In the genomic region with DNA sequence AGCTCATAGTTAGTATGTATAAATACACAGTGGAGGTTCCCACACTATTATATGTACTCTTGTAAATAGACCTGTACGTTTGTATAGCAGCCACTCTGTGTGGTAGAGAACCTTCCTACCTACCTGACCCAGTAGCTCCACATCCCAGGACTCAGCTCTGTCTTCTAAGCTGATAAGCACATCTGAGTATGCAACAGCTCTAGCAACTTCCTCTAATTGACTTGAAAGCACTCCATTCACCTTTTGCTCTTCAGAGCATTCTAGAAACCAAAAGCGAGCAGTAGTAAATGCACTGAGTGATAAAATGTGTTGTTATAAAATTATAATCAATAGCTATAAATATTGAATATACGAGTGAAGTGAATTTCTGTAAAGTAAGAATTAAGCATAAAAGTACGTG, we compare ENCODE assay signal across 20 mouse cellular contexts. TPM values are rescaled to one million over a fixed set of nuclear protein-coding genes. Genes with fewer than 3 reads are reported as not detected.
A peak's percentile ranks its signal among the peaks of the same experiment; 100 is the strongest.
DNase-seq lines count a peak whose midpoint lies in the region; ATAC-seq and TF ChIP-seq lines count a peak whose summit lies in the region.
"Had no signal": no experiment of that assay in that cellular context is flagged by ENCODE, and none has a peak within 500 bp of the region (broad histone marks: within the 10 kb centered on the region; RNA-seq: fewer than 3 reads in every experiment).

No protein-coding gene starts in this region.

- TF ChIP-seq EP300 in CH12.LX (IDR thresholded peaks at IDR 0.05; ENCODE audit: low read length): no peak

- DNase-seq in limb, embryonic 10.5 days (ENCODE audit: low spot score): no peak
- no peak for DNase-seq in CH12.LX (ENCODE audit: extremely low read depth)
- no peak for DNase-seq in embryo, embryonic 10.5 days (ENCODE audit: low spot score)
- no peak for DNase-seq in hindbrain, embryonic 14.5 days (ENCODE audit: low spot score)
- DNase-seq: cerebellum, adult 11-12 months; cerebellum, postnatal 14 days; kidney, adult 8-10 months; kidney, postnatal 25 days; right cerebral cortex, postnatal 14 days had no signal

- H3K4me2 ChIP-seq in limb, embryonic 15.5 days: no peak overlapping the region
- peak overlapping the region; percentile 99 for H3K4me2 ChIP-seq in CH12.LX (ENCODE audit: insufficient read depth, low read depth, poor library complexity, severe bottlenecking)
- H3K4me2 ChIP-seq in hindbrain, embryonic 14.5 days (replicated peaks): no peak overlapping the region
- H3K4me2 ChIP-seq: embryonic facial prominence, embryonic 15.5 days; limb, embryonic 13.5 days; lung, embryonic 15.5 days; midbrain, embryonic 15.5 days; neural tube, embryonic 15.5 days had no signal

- peaks cover 4% of the 10 kb centered on the region for H3K79me2 ChIP-seq in CH12.LX (replicated peaks; ENCODE audit: control insufficient read depth, extremely low read depth, insufficient read depth, poor library complexity, severe bottlenecking)

- no peak for TF ChIP-seq POLR2A in CH12.LX (IDR thresholded peaks at IDR 0.05; ENCODE audit: low read depth, low read length)
- no peak for TF ChIP-seq POLR2A in bone marrow macrophage, adult 2 months (IDR thresholded peaks at IDR 0.05; ENCODE audit: borderline replicate concordance, low read depth, low read length)

- in situ Hi-C loops in CH12.LX (cut with MboI; ENCODE audit: low pct_ligation_motif_present, low pct_unique_long_range_greater_than_20kb, low sequenced_read_pairs): no loop called here

- no peaks in the 10 kb centered on the region for H3K27me3 ChIP-seq in limb, embryonic 15.5 days
- H3K27me3 ChIP-seq in limb, embryonic 10.5 days (ENCODE audit: low read depth, poor library complexity, severe bottlenecking): no peaks in the 10 kb centered on the region
- no peaks in the 10 kb centered on the region for H3K27me3 ChIP-seq in CH12.LX (replicated peaks)
- no peaks in the 10 kb centered on the region for H3K27me3 ChIP-seq in hindbrain, embryonic 14.5 days (ENCODE audit: control insufficient read depth, insufficient read depth, low read length)
- H3K27me3 ChIP-seq: embryonic facial prominence, embryonic 15.5 days; limb, embryonic 13.5 days; lung, embryonic 15.5 days; midbrain, embryonic 15.5 days; neural tube, embryonic 15.5 days had no signal

- H3K9me3 ChIP-seq in limb, embryonic 15.5 days: no peaks in the 10 kb centered on the region
- no peaks in the 10 kb centered on the region for H3K9me3 ChIP-seq in limb, embryonic 10.5 days (replicated peaks)
- H3K9me3 ChIP-seq in CH12.LX (replicated peaks; ENCODE audit: low read length): no peaks in the 10 kb centered on the region
- H3K9me3 ChIP-seq in hindbrain, embryonic 14.5 days (ENCODE audit: control insufficient read depth, low read length): no peaks in the 10 kb centered on the region
- H3K9me3 ChIP-seq: embryonic facial prominence, embryonic 15.5 days; forebrain, embryonic 10.5 days; limb, embryonic 13.5 days; lung, embryonic 15.5 days; midbrain, embryonic 15.5 days; neural tube, embryonic 15.5 days had no signal

- dilution Hi-C loops in CH12.LX (cut with MboI; ENCODE audit: extremely low pct_ligation_motif_present, extremely low pct_unique_long_range_greater_than_20kb, low sequenced_read_pairs): no loop called here

- no peak overlapping the region for H3K4me3 ChIP-seq in limb, embryonic 15.5 days
- no peak overlapping the region for H3K4me3 ChIP-seq in limb, embryonic 10.5 days
- no peak overlapping the region for H3K4me3 ChIP-seq in CH12.LX (replicated peaks in 1 of 3; ENCODE audit: low read depth in 2 of 3, low read length in 2 of 3, poor library complexity in 1 of 3)
- peak overlapping the region; percentile 38 for H3K4me3 ChIP-seq in bone marrow macrophage, adult 2 months (ENCODE audit: insufficient read depth, low read length)
- no peak overlapping the region for H3K4me3 ChIP-seq in hindbrain, embryonic 14.5 days (replicated peaks; ENCODE audit: low read length)
- H3K4me3 ChIP-seq: embryonic facial prominence, embryonic 15.5 days; forebrain, embryonic 10.5 days; limb, embryonic 13.5 days; lung, embryonic 15.5 days; midbrain, embryonic 15.5 days; neural tube, embryonic 15.5 days had no signal

- TF ChIP-seq RAD21 in CH12.LX (IDR thresholded peaks at IDR 0.05; ENCODE audit: low read depth, low read length): no peak

- ATAC-seq in limb, embryonic 15.5 days (ENCODE audit: insufficient number of reproducible peaks, low FRiP score, low TSS enrichment, low read depth): no peak
- ATAC-seq in megakaryocyte, adult 5-6 weeks (ENCODE audit: poor library complexity, severe bottlenecking): peak; percentile 36; the same call in 1 of the 2 replicates
- no peak for ATAC-seq in hindbrain, embryonic 14.5 days (ENCODE audit: low FRiP score)
- ATAC-seq: activated CD4-positive, CD25-positive, alpha-beta regulatory T cell, adult 4 months; midbrain, embryonic 15.5 days had no signal

- peaks cover 4% of the 10 kb centered on the region; the same call in 1 of the 2 replicates for H3K36me3 ChIP-seq in limb, embryonic 15.5 days
- H3K36me3 ChIP-seq in limb, embryonic 10.5 days: no peaks in the 10 kb centered on the region
- H3K36me3 ChIP-seq in CH12.LX (replicated peaks in 1 of 2; ENCODE audit: control insufficient read depth in 1 of 2, insufficient read depth in 1 of 2, low read length in 1 of 2): peaks cover 10 to 35% of the 10 kb centered on the region in 2 experiments
- H3K36me3 ChIP-seq in hindbrain, embryonic 14.5 days (replicated peaks; ENCODE audit: control insufficient read depth, insufficient read depth): no peaks in the 10 kb centered on the region
- H3K36me3 ChIP-seq: embryonic facial prominence, embryonic 15.5 days; forebrain, embryonic 10.5 days had no signal

- peak overlapping the region; percentile 61; the same call in 1 of the 2 replicates for H3K27ac ChIP-seq in limb, embryonic 15.5 days
- H3K27ac ChIP-seq in limb, embryonic 10.5 days: no peak overlapping the region
- H3K27ac ChIP-seq in CH12.LX (ENCODE audit: insufficient read depth, low read depth): peak overlapping the region; percentile 77
- H3K27ac ChIP-seq in bone marrow macrophage, adult 2 months (ENCODE audit: insufficient read depth, low read depth, low read length): peak overlapping the region; percentile 97
- no peak overlapping the region for H3K27ac ChIP-seq in hindbrain, embryonic 14.5 days
- H3K27ac ChIP-seq: embryonic facial prominence, embryonic 15.5 days; forebrain, embryonic 10.5 days; limb, embryonic 13.5 days; lung, embryonic 15.5 days; midbrain, embryonic 15.5 days; neural tube, embryonic 15.5 days; stomach, postnatal 0 days had no signal

- peaks cover 6% of the 10 kb centered on the region; the same call in 1 of the 2 replicates for H3K4me1 ChIP-seq in limb, embryonic 15.5 days
- no peaks in the 10 kb centered on the region for H3K4me1 ChIP-seq in limb, embryonic 10.5 days
- peaks cover 21 to 62% of the 10 kb centered on the region in 2 experiments for H3K4me1 ChIP-seq in CH12.LX (ENCODE audit: control insufficient read depth in 1 of 2, insufficient read depth in 2 of 2)
- peaks cover 66% of the 10 kb centered on the region for H3K4me1 ChIP-seq in bone marrow macrophage, adult 2 months (ENCODE audit: control insufficient read depth, insufficient read depth, low read length)
- H3K4me1 ChIP-seq in hindbrain, embryonic 14.5 days (replicated peaks; ENCODE audit: control insufficient read depth, insufficient read depth, low read length): no peaks in the 10 kb centered on the region
- H3K4me1 ChIP-seq: embryonic facial prominence, embryonic 15.5 days; forebrain, embryonic 10.5 days; limb, embryonic 13.5 days; lung, embryonic 15.5 days; neural tube, embryonic 15.5 days had no signal

- WGBS in limb, embryonic 15.5 days: 81% methylated on average over 4 of the region's 4 CpGs
- 90% methylated on average over 4 of the region's 4 CpGs for WGBS in limb, embryonic 10.5 days
- WGBS in hindbrain, embryonic 14.5 days: 92% methylated on average over 4 of the region's 4 CpGs

- TF ChIP-seq CTCF in CH12.LX (conservative IDR thresholded peaks at IDR 0.05 in 1 of 2, IDR thresholded peaks at IDR 0.05 in 1 of 2; ENCODE audit: low read depth in 2 of 2, low read length in 2 of 2): no peak
- no peak for TF ChIP-seq CTCF in bone marrow macrophage, adult 2 months (IDR thresholded peaks at IDR 0.05; ENCODE audit: low read depth, low read length)

- H3K9ac ChIP-seq in limb, embryonic 15.5 days: no peak overlapping the region
- H3K9ac ChIP-seq in CH12.LX (ENCODE audit: insufficient read depth, low read depth): peak overlapping the region; percentile 46
- H3K9ac ChIP-seq in hindbrain, embryonic 14.5 days: no peak overlapping the region
- H3K9ac ChIP-seq: embryonic facial prominence, embryonic 15.5 days; limb, embryonic 13.5 days; lung, embryonic 15.5 days; midbrain, embryonic 15.5 days; neural tube, embryonic 15.5 days had no signal

TF ChIP-seq in CH12.LX, 34 proteins besides CTCF, POLR2A, EP300 and RAD21:
- TF ChIP-seq POLR2AphosphoS2 (IDR thresholded peaks at IDR 0.05; ENCODE audit: low read depth, low read length) (no peak), IRF4 (IDR thresholded peaks at IDR 0.05; ENCODE audit: low read depth, low read length) (no peak), SMC3 (IDR thresholded peaks at IDR 0.05; ENCODE audit: low read depth, low read length) (no peak), NRF1 (IDR thresholded peaks at IDR 0.05; ENCODE audit: low read depth, low read length) (no peak)
TF ChIP-seq in CH12.LX: peak in this region for 0.

RNA-seq across cellular contexts. Expression of a gene that starts 12.5 kb away (rescaled TPM):
- polyA plus RNA-seq in limb, embryonic 15.5 days (2015; fragmentation: Nextera tagmentation; extraction: Ambion mirVana): 15.2 and 17.1 TPM in 2 replicates
- 11.4 and 11.6 TPM in 2 replicates for polyA plus RNA-seq in limb, embryonic 10.5 days (2016; fragmentation: Nextera tagmentation; extraction: Ambion mirVana)
- total RNA-seq in CH12.LX (2012; rRNA removed) (16.7 and 18.7 TPM in 2 replicates), CH12.LX (2014; rRNA removed) (10.9 and 15.0 TPM in 2 replicates)
- 10.7 and 11.2 TPM in 2 replicates for polyA plus RNA-seq in CH12.LX (2012; ENCODE audit: insufficient read length, low read depth)
- 24.5 and 26.0 TPM in 2 replicates for polyA plus RNA-seq in bone marrow macrophage, adult 2 months (2012; ENCODE audit: insufficient read depth, insufficient read length, missing spikeins)
- 17.5 and 24.1 TPM in 2 replicates for total RNA-seq in megakaryocyte, adult 5-6 weeks (2015)
- 55.3 and 59.3 TPM in 2 replicates for total RNA-seq in megakaryocyte, adult 5-6 weeks (2017)
- 22.5 and 25.2 TPM in 2 replicates for polyA plus RNA-seq in hindbrain, embryonic 14.5 days (2014; fragmentation: Nextera tagmentation; extraction: Ambion mirVana)

RNA-seq across cellular contexts. Expression of a gene that starts 13.1 kb away (rescaled TPM):
- polyA plus RNA-seq in limb, embryonic 15.5 days (2015; fragmentation: Nextera tagmentation; extraction: Ambion mirVana): 28.9 and 30.1 TPM in 2 replicates
- polyA plus RNA-seq in limb, embryonic 10.5 days (2016; fragmentation: Nextera tagmentation; extraction: Ambion mirVana): 22.7 and 31.0 TPM in 2 replicates
- total RNA-seq in CH12.LX (2012; rRNA removed): 16.1 and 16.5 TPM in 2 replicates
- total RNA-seq in CH12.LX (2014; rRNA removed): 15.3 and 16.6 TPM in 2 replicates
- 12.4 and 14.8 TPM in 2 replicates for polyA plus RNA-seq in CH12.LX (2012; ENCODE audit: insufficient read length, low read depth)
- polyA plus RNA-seq in bone marrow macrophage, adult 2 months (2012; ENCODE audit: insufficient read depth, insufficient read length, missing spikeins): 55.1 and 60.1 TPM in 2 replicates
- total RNA-seq in megakaryocyte, adult 5-6 weeks (2015): 68.3 and 74.4 TPM in 2 replicates
- total RNA-seq in megakaryocyte, adult 5-6 weeks (2017): 65.6 and 77.4 TPM in 2 replicates
- polyA plus RNA-seq in hindbrain, embryonic 14.5 days (2014; fragmentation: Nextera tagmentation; extraction: Ambion mirVana): 135 and 136 TPM in 2 replicates

Comparison
In these comparisons a context has a peak if more than half of its experiments do, and no peak if none do; other contexts are left out.
1. H3K27ac ChIP-seq: peak in limb, embryonic 15.5 days (single experiment), CH12.LX (single experiment) and bone marrow macrophage, adult 2 months (single experiment); none in limb, embryonic 10.5 days (single experiment) and hindbrain, embryonic 14.5 days (single experiment).